Mouse (Mus musculus) midbrain, embryonic 12.5 days (tissue): ENCODE measurements around the gene Epha1. TPM values are rescaled to one million over a fixed set of nuclear protein-coding genes. Genes with fewer than 3 reads are reported as not detected.

Experiments
- ATAC-seq: fragments of 200-750 bp; cut with Nextera tagmentation; 2 replicates; pipeline ENCODE4 v1.8.0; 2017; ENCODE audit warnings: low read depth, moderate TSS enrichment, moderate library complexity; ENCODE audit not compliant: low FRiP score
- H3K27ac ChIP-seq: fragments of 300-500 bp; sonication (generic); replicated peaks from 2 replicates; pipeline ENCODE4 v1.5.1; 2016; ENCODE audit warnings: mild to moderate bottlenecking
- H3K27me3 ChIP-seq: fragments of 300-500 bp; sonication (generic); 2 replicates; pipeline ENCODE4 v1.6.1; 2016; ENCODE audit warnings: mild to moderate bottlenecking
- H3K36me3 ChIP-seq: fragments of 300-500 bp; sonication (generic); 2 replicates; pipeline ENCODE4 v1.6.1; 2016
- H3K4me1 ChIP-seq: fragments of 300-500 bp; sonication (generic); 2 replicates; pipeline ENCODE4 v1.6.1; 2016
- H3K4me2 ChIP-seq: fragments of 300-500 bp; sonication (generic); replicated peaks from 2 replicates; pipeline ENCODE4 v1.6.1; 2016; ENCODE audit warnings: mild to moderate bottlenecking, moderate library complexity
- H3K4me3 ChIP-seq: fragments of 300-500 bp; sonication (generic); 2 replicates; pipeline ENCODE4 v1.5.1; 2016; ENCODE audit warnings: mild to moderate bottlenecking
- H3K9ac ChIP-seq: fragments of 300-500 bp; sonication (generic); replicated peaks from 2 replicates; pipeline ENCODE4 v1.6.1; 2016; ENCODE audit warnings: mild to moderate bottlenecking, moderate library complexity
- H3K9me3 ChIP-seq: fragments of 300-500 bp; sonication (generic); 2 replicates; pipeline ENCODE4 v1.6.1; 2016; ENCODE audit warnings: mild to moderate bottlenecking
- WGBS: fragments of 180-500 bp; shearing (Covaris S2); methylation state at CpG from one replicate; pipeline ENCODE4 v1.1.7; 2016; 5-methylcytosine and 5-hydroxymethylcytosine counted together
- polyA plus RNA-seq: library from polyadenylated mRNA; unstranded; fragments of >200 nt; fragmentation: Nextera tagmentation; extraction: Ambion mirVana; gene quantifications from 2 replicates; pipeline ENCODE4 v1.2.1, GENCODE M21; 2016

Gene Epha1
- polyA plus RNA-seq, 1 experiment from 2014 or later: 1.3 TPM

GRCm38 (mm10) chr6:42350021-42350967, 22.8 kb downstream of the Epha1 start:
- peak overlapping the region; percentile 78 for H3K4me3 ChIP-seq
- H3K27me3 ChIP-seq: no peaks in the 10 kb centered on the region
- peaks cover 28% of the 10 kb centered on the region for H3K4me1 ChIP-seq
- peak overlapping the region; percentile 84 for H3K9ac ChIP-seq
- peak overlapping the region; percentile 90 for H3K27ac ChIP-seq
- WGBS: under 1% methylated on average over 71 of the region's 72 CpGs
- peaks cover under 1% of the 10 kb centered on the region; the same call in 1 of the 2 replicates for H3K36me3 ChIP-seq
- peak; percentile 73 for ATAC-seq
- peak overlapping the region; percentile 90 for H3K4me2 ChIP-seq
- no peaks in the 10 kb centered on the region for H3K9me3 ChIP-seq

GRCm38 (mm10) chr6:42349426-42350020, 23.5 kb downstream of the Epha1 start, which contains the start of gene Zyx:
Gene Zyx, plus strand, starts transcription at chr6:42349630.
- Histone ChIP-seq H3K4me1 (peaks cover 28% of the 10 kb centered on the region), H3K27ac (peak within 1 kb of the TSS; percentile 90), H3K27me3 (no peaks in the 10 kb centered on the region), H3K9me3 (no peaks in the 10 kb centered on the region), H3K4me3 (peak within 1 kb of the TSS; percentile 78), H3K36me3 (no peaks in the 10 kb centered on the region), H3K9ac (peak within 1 kb of the TSS; percentile 84), H3K4me2 (peak within 1 kb of the TSS; percentile 90)
- WGBS: 0% methylated on average over 21 of the region's 36 CpGs
- peak; percentile 93 for ATAC-seq

- no peaks in the 10 kb centered on the region for H3K27me3 ChIP-seq
- peak overlapping the region; percentile 84 for H3K9ac ChIP-seq
- H3K4me1 ChIP-seq: peaks cover 23% of the 10 kb centered on the region
- H3K4me2 ChIP-seq: peak overlapping the region; percentile 90
- no peaks in the 10 kb centered on the region for H3K36me3 ChIP-seq
- WGBS: under 1% methylated on average over 11 of the region's 11 CpGs
- H3K9me3 ChIP-seq: no peaks in the 10 kb centered on the region
- peak overlapping the region; percentile 90 for H3K27ac ChIP-seq
- H3K4me3 ChIP-seq: peak overlapping the region; percentile 78
- ATAC-seq: peak; percentile 27
These were observed 24.1 kb downstream of the Epha1 start for GRCm38 (mm10) chr6:42349006-42349425.

DNA sequence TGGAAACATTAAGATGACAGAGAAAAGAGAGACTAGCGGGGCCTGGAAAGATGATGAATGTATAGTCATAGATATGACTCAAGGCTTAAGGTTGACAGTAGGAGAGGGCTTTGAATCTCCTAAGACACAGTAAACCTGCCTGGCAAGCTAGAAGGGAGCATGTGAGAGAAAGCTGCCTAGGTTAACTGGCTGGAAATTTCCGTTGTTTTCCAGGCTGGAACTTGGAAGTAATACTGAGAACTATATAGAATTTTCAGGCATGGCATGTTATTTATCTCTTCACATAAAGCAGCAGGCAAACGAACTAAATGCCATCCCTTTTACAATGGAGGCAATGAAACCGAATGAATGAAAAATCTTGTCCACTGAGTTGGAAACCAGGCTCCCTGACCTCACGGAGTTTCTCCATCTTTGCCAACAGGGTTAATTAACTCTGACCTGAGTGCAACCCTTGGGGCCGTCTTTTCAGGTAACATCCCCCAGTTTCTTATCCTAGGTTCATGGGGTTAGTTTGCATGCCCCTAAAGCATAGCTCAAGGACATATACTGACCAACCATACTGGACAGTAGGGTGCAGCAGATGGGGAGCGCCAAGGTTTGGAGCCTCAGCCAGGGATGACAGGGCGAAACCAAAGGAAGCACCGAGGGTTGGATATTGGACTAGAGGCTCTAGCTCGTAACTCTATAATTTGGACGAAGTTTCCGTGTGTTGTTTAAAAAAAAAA, 24.6 kb downstream of the Epha1 start:
- Histone ChIP-seq H3K27ac (no peak overlapping the region), H3K4me2 (peak overlapping the region; percentile 90), H3K9me3 (no peaks in the 10 kb centered on the region), H3K9ac (no peak overlapping the region), H3K4me3 (no peak overlapping the region), H3K27me3 (no peaks in the 10 kb centered on the region), H3K36me3 (no peaks in the 10 kb centered on the region), H3K4me1 (peaks cover 17% of the 10 kb centered on the region)
- WGBS: 37% methylated on average over 12 of the region's 12 CpGs
- ATAC-seq: no peak

DNA sequence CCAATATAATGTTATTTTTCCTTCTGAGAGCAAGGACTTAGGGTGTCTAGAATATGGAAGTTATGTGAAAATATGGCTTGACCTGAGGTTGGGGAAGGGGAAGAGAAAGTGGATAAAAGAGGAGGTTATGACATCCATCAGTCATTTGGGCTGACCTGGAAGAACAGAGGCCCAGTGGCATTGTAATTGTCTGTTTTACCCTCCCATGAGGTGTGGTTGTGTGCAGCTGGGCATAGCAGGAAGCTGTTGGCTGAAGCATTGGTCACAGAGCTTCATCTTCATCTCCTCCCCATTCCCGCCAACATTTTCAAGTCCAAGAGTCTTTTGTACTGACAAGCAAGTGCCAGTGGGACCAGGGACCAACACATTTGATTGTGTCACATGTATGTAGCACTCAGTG, 28.8 kb downstream of the Epha1 start:
- H3K27ac ChIP-seq: no peak overlapping the region
- peaks cover 7% of the 10 kb centered on the region; the same call in 1 of the 2 replicates for H3K4me1 ChIP-seq
- no peaks in the 10 kb centered on the region for H3K36me3 ChIP-seq
- WGBS: 86% methylated on average over 1 of the region's 1 CpGs
- no peak overlapping the region for H3K9ac ChIP-seq
- no peak overlapping the region for H3K4me2 ChIP-seq
- H3K9me3 ChIP-seq: no peaks in the 10 kb centered on the region
- H3K4me3 ChIP-seq: no peak overlapping the region
- no peaks in the 10 kb centered on the region for H3K27me3 ChIP-seq
- no peak for ATAC-seq

GRCm38 (mm10) chr6:42343361-42344120, 29.5 kb downstream of the Epha1 start:
- H3K9ac ChIP-seq: no peak overlapping the region
- H3K9me3 ChIP-seq: no peaks in the 10 kb centered on the region
- no peaks in the 10 kb centered on the region for H3K36me3 ChIP-seq
- no peak overlapping the region for H3K27ac ChIP-seq
- no peaks in the 10 kb centered on the region for H3K27me3 ChIP-seq
- ATAC-seq: no peak
- H3K4me3 ChIP-seq: no peak overlapping the region
- 0 out of 2 replicates have a peak, but pooled peaks cover 2% of the 10 kb centered on the region for H3K4me1 ChIP-seq
- H3K4me2 ChIP-seq: no peak overlapping the region
- WGBS: 89% methylated on average over 9 of the region's 9 CpGs

- no peaks in the 10 kb centered on the region for H3K27me3 ChIP-seq
- no peak overlapping the region for H3K4me3 ChIP-seq
- H3K9me3 ChIP-seq: no peaks in the 10 kb centered on the region
- H3K4me2 ChIP-seq: no peak overlapping the region
- no peaks in the 10 kb centered on the region for H3K4me1 ChIP-seq
- no peak for ATAC-seq
- no peak overlapping the region for H3K9ac ChIP-seq
- no peaks in the 10 kb centered on the region for H3K36me3 ChIP-seq
- H3K27ac ChIP-seq: no peak overlapping the region
- 65% methylated on average over 1 of the region's 1 CpGs for WGBS
These were observed 30.9 kb downstream of the Epha1 start for GRCm38 (mm10) chr6:42342171-42342570.

DNA sequence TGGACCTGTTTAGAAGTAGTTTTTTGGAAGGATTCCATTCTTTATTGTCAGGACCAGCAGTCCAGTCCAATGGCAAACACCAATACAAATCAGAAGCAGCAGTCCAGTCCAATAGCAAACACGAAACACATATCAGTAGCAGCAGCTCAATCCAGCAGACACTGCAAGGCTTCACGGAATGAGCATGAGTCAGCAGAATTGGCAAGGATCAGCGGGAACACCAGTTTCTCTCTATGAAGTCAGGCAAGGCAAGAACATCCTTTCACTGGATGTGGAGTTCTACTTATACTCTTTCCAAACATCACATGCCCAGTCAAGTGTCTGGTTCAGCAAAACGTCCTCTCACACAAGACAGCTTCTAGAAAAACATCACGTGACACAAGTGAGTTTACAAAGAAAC, 33.1 kb downstream of the Epha1 start:
- Histone ChIP-seq H3K27me3 (no peaks in the 10 kb centered on the region), H3K4me3 (no peak overlapping the region), H3K36me3 (no peaks in the 10 kb centered on the region), H3K9me3 (no peaks in the 10 kb centered on the region), H3K9ac (no peak overlapping the region), H3K4me2 (no peak overlapping the region), H3K4me1 (no peaks in the 10 kb centered on the region), H3K27ac (no peak overlapping the region)
- 78% methylated on average over 5 of the region's 5 CpGs for WGBS
- ATAC-seq: no peak

DNA sequence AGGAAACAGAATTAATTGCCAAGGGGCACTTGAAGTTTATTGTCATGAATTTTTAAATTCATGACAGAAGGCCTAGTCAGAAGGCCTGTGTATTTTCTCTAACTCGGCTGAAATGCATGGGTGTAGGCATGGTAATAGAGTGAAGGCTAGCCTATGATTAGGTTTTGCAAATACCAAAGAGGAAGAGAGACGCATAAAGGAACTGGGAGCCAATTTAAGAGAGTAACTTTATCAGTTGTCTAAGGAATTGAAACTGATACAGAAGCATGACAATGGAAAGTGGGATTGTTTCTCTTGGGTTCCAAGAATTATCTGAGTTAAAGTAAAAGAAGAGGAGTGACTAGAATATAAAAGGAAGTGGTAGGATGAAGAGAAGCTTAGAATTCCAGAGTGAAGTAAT, 33.9 kb downstream of the Epha1 start:
- no peaks in the 10 kb centered on the region for H3K9me3 ChIP-seq
- H3K27ac ChIP-seq: no peak overlapping the region
- H3K9ac ChIP-seq: no peak overlapping the region
- H3K4me1 ChIP-seq: no peaks in the 10 kb centered on the region
- WGBS: 88% methylated on average over 2 of the region's 2 CpGs
- no peaks in the 10 kb centered on the region for H3K36me3 ChIP-seq
- H3K4me2 ChIP-seq: no peak overlapping the region
- H3K27me3 ChIP-seq: no peaks in the 10 kb centered on the region
- no peak overlapping the region for H3K4me3 ChIP-seq
- no peak for ATAC-seq

DNA sequence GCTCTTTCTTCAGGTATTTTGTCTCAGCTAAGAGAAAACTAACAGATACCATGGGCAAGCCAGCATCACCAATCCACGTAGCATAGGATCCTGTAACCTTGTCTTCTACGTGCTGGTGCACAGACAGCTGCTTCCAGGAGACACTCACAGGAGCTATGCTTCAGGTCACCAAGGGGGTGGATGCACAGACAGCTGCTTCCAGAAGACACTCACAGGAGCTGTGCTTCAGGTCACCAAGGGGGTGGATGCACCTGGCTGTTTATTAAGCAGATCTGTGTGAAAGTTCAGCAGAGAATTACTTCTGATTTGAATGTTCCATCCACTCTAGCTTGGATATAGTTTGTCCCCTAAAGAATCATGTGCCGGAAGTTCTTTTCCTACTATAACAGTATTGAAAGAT, 42.1 kb downstream of the Epha1 start:
- H3K4me1 ChIP-seq: no peaks in the 10 kb centered on the region
- peaks cover 5% of the 10 kb centered on the region; the same call in 1 of the 2 replicates for H3K27me3 ChIP-seq
- no peaks in the 10 kb centered on the region for H3K9me3 ChIP-seq
- no peak overlapping the region for H3K9ac ChIP-seq
- H3K4me2 ChIP-seq: no peak overlapping the region
- 94% methylated on average over 3 of the region's 3 CpGs for WGBS
- H3K27ac ChIP-seq: no peak overlapping the region
- no peak overlapping the region for H3K4me3 ChIP-seq
- no peak for ATAC-seq
- H3K36me3 ChIP-seq: no peaks in the 10 kb centered on the region

GRCm38 (mm10) chr6:42330216-42330615, 42.9 kb downstream of the Epha1 start:
- no peaks in the 10 kb centered on the region for H3K9me3 ChIP-seq
- 0 out of 2 replicates have a peak, but pooled peaks cover 3% of the 10 kb centered on the region for H3K4me1 ChIP-seq
- no peaks in the 10 kb centered on the region for H3K36me3 ChIP-seq
- no peak overlapping the region for H3K4me3 ChIP-seq
- no peak overlapping the region for H3K27ac ChIP-seq
- no peak overlapping the region for H3K9ac ChIP-seq
- 76% methylated on average over 3 of the region's 3 CpGs for WGBS
- ATAC-seq: no peak
- H3K27me3 ChIP-seq: peaks cover 5% of the 10 kb centered on the region; the same call in 1 of the 2 replicates
- H3K4me2 ChIP-seq: no peak overlapping the region
